Mouse (Mus musculus): Measurements from ENCODE around the gene Gm21188. TPM values are rescaled to one million over a fixed set of nuclear protein-coding genes. Genes with fewer than 3 reads are reported as not detected.
"Not testable (repeated sequence)": the region's sequence is repeated elsewhere in the genome, so short reads cannot be mapped to it uniquely, and the experiment has no call there.

Gm21188 gene
- polyA plus RNA-seq, 1 experiment from 2014 or later = not detected

DNA sequence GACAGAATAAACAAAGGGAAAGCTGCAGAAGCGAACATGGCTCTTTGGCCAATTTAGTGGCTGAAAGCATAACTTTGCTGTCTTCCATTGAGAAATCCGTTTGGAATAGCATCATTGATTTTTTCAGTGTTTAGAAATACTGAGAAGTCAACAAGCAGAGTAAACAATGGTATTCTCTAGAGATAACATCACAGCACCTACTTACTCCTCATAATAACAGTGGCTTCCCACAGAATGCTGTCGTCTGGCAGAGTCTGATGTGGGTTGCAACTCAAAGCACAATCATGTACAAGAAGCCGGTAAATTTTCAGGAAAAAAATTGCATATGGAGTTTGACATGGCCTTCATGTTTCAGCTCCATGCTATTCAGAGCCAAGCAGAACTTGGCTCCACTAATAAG lies 26.4 kb downstream of the Gm21188 start:
- not testable (repeated sequence) for H3K27ac ChIP-seq; H3K4me2 ChIP-seq; H3K9me3 ChIP-seq (replicated peaks); ATAC-seq (replicated peaks; ENCODE audit: insufficient number of reproducible peaks, insufficient read depth, low FRiP score, low read depth); H3K4me1 ChIP-seq (replicated peaks); H3K9ac ChIP-seq; H3K4me3 ChIP-seq; H3K36me3 ChIP-seq
- 11% methylated on average over 4 of the region's 4 CpGs for WGBS
- H3K27me3 ChIP-seq = peaks cover 23% of the 10 kb centered on the region

DNA sequence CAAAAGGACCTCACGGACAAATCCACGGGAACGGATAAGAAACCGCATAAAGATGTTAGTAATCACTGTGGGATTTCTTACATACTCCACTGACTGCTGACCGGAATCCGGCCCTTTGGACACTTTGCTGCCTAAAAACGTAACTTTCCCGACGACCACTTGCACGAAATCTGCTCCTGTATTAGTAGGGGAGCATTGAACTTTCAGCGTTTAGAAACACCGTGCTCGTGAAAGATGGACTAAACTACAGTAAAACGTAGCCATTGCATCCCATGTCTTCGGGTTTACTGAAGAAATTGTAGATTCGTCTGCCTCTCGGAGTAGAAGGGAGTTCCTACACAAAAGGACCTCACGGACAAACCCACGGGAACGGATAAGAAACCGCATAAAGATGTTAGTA lies 27.0 kb downstream of the Gm21188 start:
- not testable (repeated sequence) for ATAC-seq (replicated peaks; ENCODE audit: insufficient number of reproducible peaks, insufficient read depth, low FRiP score, low read depth)

GRCm38 (mm10) chr13:120024581-120024980 lies 27.4 kb downstream of the Gm21188 start:
- H3K4me1 ChIP-seq (replicated peaks); H3K4me2 ChIP-seq; H3K36me3 ChIP-seq; H3K27ac ChIP-seq; H3K4me3 ChIP-seq; H3K9ac ChIP-seq; ATAC-seq (replicated peaks; ENCODE audit: insufficient number of reproducible peaks, insufficient read depth, low FRiP score, low read depth); H3K9me3 ChIP-seq (replicated peaks): not testable (repeated sequence)
- peaks cover 23% of the 10 kb centered on the region for H3K27me3 ChIP-seq
- 14% methylated on average over 9 of the region's 9 CpGs for WGBS

More for the DNA sequence above, 27.0 kb downstream of the Gm21188 start:
- H3K9ac ChIP-seq; H3K9me3 ChIP-seq (replicated peaks); H3K4me2 ChIP-seq; H3K27ac ChIP-seq; H3K4me1 ChIP-seq (replicated peaks); H3K36me3 ChIP-seq; H3K4me3 ChIP-seq: not testable (repeated sequence)
- H3K27me3 ChIP-seq = peaks cover 23% of the 10 kb centered on the region
- WGBS = 4% methylated on average over 21 of the region's 21 CpGs

- WGBS = no CpG with 5 or more reads among the region's 1 CpGs
- H3K9me3 ChIP-seq (replicated peaks); H3K4me1 ChIP-seq (replicated peaks); H3K9ac ChIP-seq; H3K27ac ChIP-seq; H3K36me3 ChIP-seq; H3K4me3 ChIP-seq; ATAC-seq (replicated peaks; ENCODE audit: insufficient number of reproducible peaks, insufficient read depth, low FRiP score, low read depth); H3K4me2 ChIP-seq: not testable (repeated sequence)
- peaks cover 20% of the 10 kb centered on the region for H3K27me3 ChIP-seq
Observed at GRCm38 (mm10) chr13:120021477-120021876, 30.5 kb downstream of the Gm21188 start.

DNA sequence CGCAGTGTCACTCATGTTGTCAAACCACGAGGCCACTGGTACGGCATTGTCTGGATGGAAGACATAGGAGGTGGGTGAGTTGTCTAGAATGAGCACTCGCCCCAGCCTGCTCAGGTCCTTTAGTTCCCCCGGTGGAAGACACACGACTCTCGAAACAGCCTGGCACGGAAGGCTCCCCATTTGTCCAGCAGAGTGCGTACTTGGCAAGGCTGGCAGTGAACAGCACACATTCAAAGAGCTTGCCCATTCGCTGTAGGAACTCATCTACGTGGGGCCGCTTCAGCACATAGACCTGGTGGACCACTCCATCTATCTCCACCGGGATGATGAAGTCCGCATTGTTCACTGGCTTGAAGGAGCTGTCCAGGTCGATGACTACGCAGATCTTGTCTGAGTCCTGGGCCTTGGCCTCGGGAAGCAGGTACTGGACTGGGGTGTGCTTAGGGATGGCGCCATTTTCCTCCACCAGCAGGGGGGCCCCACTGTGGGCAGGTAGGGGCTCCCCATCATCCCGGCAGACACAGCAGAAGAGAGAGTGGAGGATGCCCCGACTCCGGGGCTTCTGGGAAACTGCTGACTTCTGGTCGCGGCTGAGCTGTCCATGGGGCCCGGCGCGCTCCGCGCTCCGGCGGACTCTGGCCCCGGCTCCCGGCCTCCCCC lies 36.5 kb downstream of the Gm21188 start:
- ATAC-seq (replicated peaks; ENCODE audit: insufficient number of reproducible peaks, insufficient read depth, low FRiP score, low read depth) = 0 out of 2 replicates have a peak, but pooled peaks have one; percentile 43
- not testable (repeated sequence) for H3K4me1 ChIP-seq (replicated peaks); H3K9me3 ChIP-seq (replicated peaks); H3K4me2 ChIP-seq; H3K27ac ChIP-seq; H3K27me3 ChIP-seq; H3K4me3 ChIP-seq; H3K36me3 ChIP-seq; H3K9ac ChIP-seq
- whole genome bisulfite sequencing = 9% methylated on average over 8 of the region's 32 CpGs

DNA sequence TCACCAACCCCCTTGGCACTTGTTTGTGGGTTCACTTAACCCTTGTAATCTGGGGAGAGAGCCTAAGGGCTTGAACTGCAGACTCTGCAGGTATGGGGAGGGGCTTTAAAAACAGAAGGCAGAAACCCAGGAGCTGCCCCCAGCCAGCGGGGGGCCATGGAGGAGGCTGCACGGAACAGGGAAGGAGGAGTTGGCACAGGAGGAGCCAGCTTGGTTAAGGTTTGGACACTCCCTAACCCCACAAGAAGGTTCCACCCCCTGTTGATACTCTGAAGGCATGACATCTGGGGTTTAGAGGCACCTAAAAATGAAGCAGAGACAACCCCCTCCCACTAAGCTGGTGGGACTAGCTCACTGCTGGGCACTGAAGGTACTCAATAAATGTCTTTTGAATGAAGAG lies 38.0 kb downstream of the Gm21188 start:
- H3K4me3 ChIP-seq; H3K27ac ChIP-seq; H3K4me2 ChIP-seq; H3K4me1 ChIP-seq (replicated peaks); H3K9me3 ChIP-seq (replicated peaks); H3K9ac ChIP-seq; ATAC-seq (replicated peaks; ENCODE audit: insufficient number of reproducible peaks, insufficient read depth, low FRiP score, low read depth); H3K36me3 ChIP-seq; H3K27me3 ChIP-seq: not testable (repeated sequence)
- WGBS = no CpG with 5 or more reads among the region's 2 CpGs

DNA sequence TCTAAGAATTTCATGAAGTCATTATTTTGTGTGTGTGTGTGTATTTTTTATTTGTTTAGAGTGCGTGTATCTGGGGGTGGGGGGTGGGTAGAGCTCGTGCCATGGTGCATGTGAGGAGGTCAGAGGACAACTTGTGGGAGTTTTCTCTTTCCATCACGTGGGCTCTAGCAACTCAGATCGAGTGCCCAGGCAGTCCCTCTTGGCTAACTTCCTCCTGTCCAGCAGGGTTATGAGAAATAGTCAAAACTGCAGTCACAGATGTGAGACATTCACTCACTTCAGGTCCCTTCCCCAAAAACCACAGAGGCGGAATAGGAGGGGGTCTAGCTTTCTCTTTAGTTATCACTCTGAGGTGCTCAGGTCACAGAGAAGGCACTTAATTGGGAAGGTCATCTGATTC lies 38.5 kb downstream of the Gm21188 start:
- not testable (repeated sequence) for H3K27ac ChIP-seq; H3K36me3 ChIP-seq; H3K4me1 ChIP-seq (replicated peaks); H3K4me2 ChIP-seq; H3K9me3 ChIP-seq (replicated peaks); H3K9ac ChIP-seq; H3K4me3 ChIP-seq; ATAC-seq (replicated peaks; ENCODE audit: insufficient number of reproducible peaks, insufficient read depth, low FRiP score, low read depth); H3K27me3 ChIP-seq
- WGBS = no CpG with 5 or more reads among the region's 5 CpGs

DNA sequence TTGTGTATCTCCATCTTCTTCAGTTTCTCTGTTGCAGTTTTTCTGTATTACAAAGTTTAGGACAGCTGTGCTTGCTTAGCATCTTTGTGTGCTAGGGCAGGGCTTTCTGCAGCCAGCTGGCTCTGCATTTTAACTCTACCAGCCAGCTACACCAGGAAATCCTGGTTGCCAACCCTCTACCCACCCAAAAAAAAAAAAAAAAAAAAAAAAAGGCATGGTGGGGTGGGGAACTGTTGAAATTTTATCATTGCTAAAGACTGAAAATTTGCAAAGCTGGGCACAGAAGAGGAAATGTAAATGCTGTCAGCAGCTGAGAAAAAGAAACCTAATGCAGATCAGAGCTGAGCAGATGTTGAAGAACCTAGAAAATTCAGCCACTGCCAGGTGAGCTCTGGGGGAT lies 41.9 kb downstream of the Gm21188 start:
- H3K4me3 ChIP-seq; H3K27me3 ChIP-seq; H3K36me3 ChIP-seq; H3K4me2 ChIP-seq; H3K4me1 ChIP-seq (replicated peaks); H3K27ac ChIP-seq; H3K9ac ChIP-seq; ATAC-seq (replicated peaks; ENCODE audit: insufficient number of reproducible peaks, insufficient read depth, low FRiP score, low read depth); H3K9me3 ChIP-seq (replicated peaks): not testable (repeated sequence)

DNA sequence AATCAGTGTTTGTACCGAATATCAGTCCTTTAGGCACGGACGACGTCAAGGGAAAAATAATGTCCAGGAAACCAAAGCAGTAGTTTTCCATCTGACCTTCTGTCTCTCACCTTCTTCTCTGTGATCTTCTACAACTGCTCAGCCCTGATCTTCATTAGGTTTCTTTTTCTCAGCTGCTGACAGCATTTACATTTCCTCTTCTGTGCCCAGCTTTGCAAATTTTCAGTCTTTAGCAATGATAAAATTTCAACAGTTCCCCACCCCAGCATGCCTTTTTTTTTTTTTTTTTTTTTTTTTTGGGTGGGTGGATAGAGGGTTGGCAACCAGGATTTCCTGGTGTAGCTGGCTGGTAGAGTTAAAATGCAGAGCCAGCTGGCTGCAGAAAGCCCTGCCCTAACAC lies 52.8 kb downstream of the Gm21188 start:
- H3K9ac ChIP-seq; H3K4me3 ChIP-seq; H3K36me3 ChIP-seq; H3K9me3 ChIP-seq (replicated peaks); H3K4me1 ChIP-seq (replicated peaks); H3K27ac ChIP-seq; ATAC-seq (replicated peaks; ENCODE audit: insufficient number of reproducible peaks, insufficient read depth, low FRiP score, low read depth); H3K27me3 ChIP-seq; H3K4me2 ChIP-seq: not testable (repeated sequence)
- no CpG with 5 or more reads among the region's 4 CpGs for WGBS

DNA sequence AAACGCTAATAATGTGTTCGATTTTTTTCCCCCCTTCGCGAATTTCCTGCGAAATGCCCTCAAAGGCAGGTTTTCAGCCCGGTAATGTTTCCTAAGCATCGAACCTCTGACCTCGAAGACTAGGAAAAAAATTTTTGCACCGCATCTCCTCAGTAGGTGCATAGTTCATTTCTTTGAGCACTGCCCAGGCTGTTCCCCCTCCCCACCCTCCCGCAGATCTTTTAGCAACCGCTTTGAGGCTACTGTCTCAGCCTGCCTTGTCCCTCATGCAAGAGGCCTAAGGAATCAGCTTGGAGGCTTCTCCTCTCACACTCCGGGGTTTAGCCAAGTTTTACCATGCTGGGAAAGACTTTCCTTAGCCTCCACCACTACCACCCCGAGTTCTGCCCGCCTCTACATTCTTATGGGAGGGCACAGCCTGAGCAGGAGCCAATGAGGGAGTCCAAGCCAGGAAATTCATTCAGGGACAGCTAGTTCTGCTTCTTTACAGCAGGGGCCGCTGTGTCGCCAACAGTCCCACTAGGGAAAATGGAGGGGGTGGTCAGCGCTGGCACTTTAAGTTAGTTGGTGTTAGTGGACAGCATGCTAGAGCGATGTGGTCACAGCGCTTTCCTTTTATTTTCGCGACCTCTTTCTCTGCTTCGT lies 53.4 kb downstream of the Gm21188 start:
- not testable (repeated sequence) for ATAC-seq (replicated peaks; ENCODE audit: insufficient number of reproducible peaks, insufficient read depth, low FRiP score, low read depth); H3K36me3 ChIP-seq; H3K4me2 ChIP-seq; H3K27ac ChIP-seq; H3K9ac ChIP-seq; H3K27me3 ChIP-seq; H3K4me3 ChIP-seq; H3K9me3 ChIP-seq (replicated peaks); H3K4me1 ChIP-seq (replicated peaks)
- WGBS = no CpG with 5 or more reads among the region's 22 CpGs

GRCm38 (mm10) chr13:119991917-119992496 lies 60.0 kb downstream of the Gm21188 start:
- H3K4me2 ChIP-seq; H3K27ac ChIP-seq; H3K36me3 ChIP-seq; H3K4me3 ChIP-seq; H3K9ac ChIP-seq; H3K9me3 ChIP-seq (replicated peaks); ATAC-seq (replicated peaks; ENCODE audit: insufficient number of reproducible peaks, insufficient read depth, low FRiP score, low read depth); H3K27me3 ChIP-seq; H3K4me1 ChIP-seq (replicated peaks): not testable (repeated sequence)
- no CpG with 5 or more reads among the region's 10 CpGs for WGBS

GRCm38 (mm10) chr13:119991264-119991663 lies 60.7 kb downstream of the Gm21188 start:
- no CpG with 5 or more reads among the region's 13 CpGs for WGBS
- not testable (repeated sequence) for H3K36me3 ChIP-seq; ATAC-seq (replicated peaks; ENCODE audit: insufficient number of reproducible peaks, insufficient read depth, low FRiP score, low read depth); H3K4me3 ChIP-seq; H3K9ac ChIP-seq; H3K9me3 ChIP-seq (replicated peaks); H3K4me2 ChIP-seq; H3K27ac ChIP-seq; H3K4me1 ChIP-seq (replicated peaks); H3K27me3 ChIP-seq
